Mouse (Mus musculus) spleen, adult 2 months (tissue): ENCODE results near the gene Siah2.

Experiments used
- CTCF ChIP-seq: fragments of 200-500 bp; IDR thresholded peaks from 2 replicates; pipeline ENCODE4 v1.5.1; 2011; ENCODE audit warnings: mild to moderate bottlenecking, inconsistent platforms; ENCODE audit not compliant: insufficient read depth, insufficient read length, insufficient replicate concordance; ENCODE audit errors: extremely low read depth
- POLR2A ChIP-seq: fragments of 200-500 bp; IDR thresholded peaks from 2 replicates; pipeline ENCODE4 v1.6.1; 2011; ENCODE audit warnings: low read depth, low read length, inconsistent platforms

GRCm38 (mm10) chr3:58695044-58695443 is 2.8 kb upstream of the Siah2 start:
- TF ChIP-seq CTCF (no peak), POLR2A (no peak)
